8 mouse cellular contexts compared by ENCODE assay signal in genomic region chr8:80739155-80739924, GRCm38 (mm10). TPM values are rescaled to one million over a fixed set of nuclear protein-coding genes. Genes with fewer than 3 reads are reported as not detected.
A peak's percentile ranks its signal among the peaks of the same experiment; 100 is the strongest.
DNase-seq lines count a peak whose midpoint lies in the region; ATAC-seq lines count a peak whose summit lies in the region.
"Not testable (repeated sequence)": the region's sequence is repeated elsewhere in the genome, so short reads cannot be mapped to it uniquely, and the experiment has no call there.

Gene Smarca5 (minus strand): TSS chr8:80739497.

- not testable (repeated sequence) for H3K4me1 ChIP-seq in embryonic facial prominence, embryonic 11.5 days (ENCODE audit: control insufficient read depth, insufficient read depth, low read length); limb, embryonic 10.5 days; midbrain, embryonic 12.5 days

- peak within 1 kb of the TSS; percentile 92 for H3K4me3 ChIP-seq in embryonic facial prominence, embryonic 11.5 days (ENCODE audit: low read depth, low read length)
- H3K4me3 ChIP-seq in limb, embryonic 10.5 days: peak within 1 kb of the TSS; percentile 93
- peak within 1 kb of the TSS; percentile 86 for H3K4me3 ChIP-seq in midbrain, embryonic 12.5 days

- ATAC-seq in embryonic facial prominence, embryonic 11.5 days (replicated peaks; ENCODE audit: insufficient number of reproducible peaks, low FRiP score, low TSS enrichment, low read depth): peak; percentile 96
- peak; percentile 98 for ATAC-seq in midbrain, embryonic 12.5 days (ENCODE audit: low FRiP score, low read depth)

- not testable (repeated sequence) for H3K27me3 ChIP-seq in embryonic facial prominence, embryonic 11.5 days (ENCODE audit: control insufficient read depth, insufficient read depth, low read length); limb, embryonic 10.5 days (ENCODE audit: low read depth, poor library complexity, severe bottlenecking); midbrain, embryonic 12.5 days

- H3K36me3 ChIP-seq in embryonic facial prominence, embryonic 11.5 days (replicated peaks; ENCODE audit: control insufficient read depth, insufficient read depth, low read depth, low read length): not testable (repeated sequence)
- peaks cover 21% of the 10 kb centered on the region for H3K36me3 ChIP-seq in limb, embryonic 10.5 days
- peaks cover 13% of the 10 kb centered on the region for H3K36me3 ChIP-seq in midbrain, embryonic 12.5 days

- H3K27ac ChIP-seq in embryonic facial prominence, embryonic 11.5 days (replicated peaks; ENCODE audit: low read depth, low read length): peak within 1 kb of the TSS; percentile 99
- peak within 1 kb of the TSS; percentile 97 for H3K27ac ChIP-seq in limb, embryonic 10.5 days
- H3K27ac ChIP-seq in midbrain, embryonic 12.5 days (replicated peaks): peak within 1 kb of the TSS; percentile 99

- under 1% methylated on average over 76 of the region's 91 CpGs for WGBS in embryonic facial prominence, embryonic 11.5 days
- 1% methylated on average over 88 of the region's 91 CpGs for WGBS in limb, embryonic 10.5 days
- under 1% methylated on average over 79 of the region's 91 CpGs for WGBS in midbrain, embryonic 12.5 days

- peak; percentile 94 for DNase-seq in 3134 (ENCODE audit: extremely low read depth, insufficient read length, low spot score)
- DNase-seq in adrenal gland, postnatal 25 days: peak; percentile 96
- peak; percentile 91 for DNase-seq in embryonic facial prominence, embryonic 11.5 days (ENCODE audit: low spot score)
- peak; percentile 100 for DNase-seq in heart, adult 11 months
- DNase-seq in kidney, adult 18-20 months: peak; percentile 98
- DNase-seq in limb, embryonic 10.5 days (ENCODE audit: low spot score): peak; percentile 86
- DNase-seq in skeletal muscle tissue, adult 2 months (ENCODE audit: low read depth, low spot score): peak; percentile 93

- not testable (repeated sequence) for H3K9me3 ChIP-seq in embryonic facial prominence, embryonic 11.5 days (replicated peaks; ENCODE audit: control insufficient read depth, low read length); limb, embryonic 10.5 days (replicated peaks); midbrain, embryonic 12.5 days

- H3K9ac ChIP-seq in embryonic facial prominence, embryonic 11.5 days (replicated peaks; ENCODE audit: low read length): peak within 1 kb of the TSS; percentile 97
- peak within 1 kb of the TSS; percentile 97 for H3K9ac ChIP-seq in midbrain, embryonic 12.5 days (replicated peaks)

- peak within 1 kb of the TSS; percentile 76 for H3K4me2 ChIP-seq in embryonic facial prominence, embryonic 11.5 days (ENCODE audit: low read depth, low read length)
- peak within 1 kb of the TSS; percentile 81 for H3K4me2 ChIP-seq in midbrain, embryonic 12.5 days (replicated peaks)

RNA-seq across cellular contexts. Expression of gene Smarca5, which starts in this region (rescaled TPM):
- 61.4 and 77.5 TPM in 2 replicates for total RNA-seq in adrenal gland, postnatal 25 days (2021)
- polyA plus RNA-seq in embryonic facial prominence, embryonic 11.5 days (2014; fragmentation: Nextera tagmentation; extraction: Ambion mirVana): 138 and 161 TPM in 2 replicates
- 98.8 and 110 TPM in 2 replicates for polyA plus RNA-seq in limb, embryonic 10.5 days (2016; fragmentation: Nextera tagmentation; extraction: Ambion mirVana)
- polyA plus RNA-seq in midbrain, embryonic 12.5 days (2016; fragmentation: Nextera tagmentation; extraction: Ambion mirVana): 162 and 183 TPM in 2 replicates

Comparison
In these comparisons a context has a peak if more than half of its experiments do, and no peak if none do; other contexts are left out.
1. Peak in every context shown above with its lines: DNase-seq, ATAC-seq, H3K4me3 ChIP-seq and H3K27ac ChIP-seq.